In genomic region chr11:67921827-67922754, GRCm38 (mm10) we compare ENCODE assay signal across 8 mouse cellular contexts. TPM values are rescaled to one million over a fixed set of nuclear protein-coding genes. Genes with fewer than 3 reads are reported as not detected.
A peak's percentile ranks its signal among the peaks of the same experiment; 100 is the strongest.
DNase-seq lines count a peak whose midpoint lies in the region; ATAC-seq lines count a peak whose summit lies in the region.

Gene Usp43, minus strand, starts transcription at chr11:67922153.

- no peaks in the 10 kb centered on the region for H3K9me3 ChIP-seq in forebrain, embryonic 13.5 days (replicated peaks)
- H3K9me3 ChIP-seq in stomach, embryonic 14.5 days (ENCODE audit: control insufficient read depth, low read depth, low read length): no peaks in the 10 kb centered on the region

- peak within 1 kb of the TSS; percentile 100 for H3K4me2 ChIP-seq in forebrain, embryonic 13.5 days
- H3K4me2 ChIP-seq in stomach, embryonic 14.5 days (replicated peaks; ENCODE audit: low read depth, low read length): peak within 1 kb of the TSS; percentile 100

- intact Hi-C loops in heart, postnatal 25 days (cut with DNase I): no loop called here
- intact Hi-C loops in left cerebral cortex, postnatal 14 days (cut with DNase I): loop anchor here (5.0 kb wide), 1 partner anchor 35 kb away; no protein-coding TSS in a partner anchor

- under 1% methylated on average over 55 of the region's 80 CpGs for WGBS in forebrain, embryonic 13.5 days
- WGBS in stomach, embryonic 14.5 days: under 1% methylated on average over 71 of the region's 80 CpGs

- peak; percentile 71 for ATAC-seq in forebrain, embryonic 13.5 days
- peak; percentile 87 for ATAC-seq in stomach, embryonic 14.5 days (ENCODE audit: insufficient number of reproducible peaks, insufficient read depth, low FRiP score, low read depth)
- ATAC-seq in activated CD4-positive, CD25-positive, alpha-beta regulatory T cell, adult 4 months: no peak

- peak within 1 kb of the TSS; percentile 63 for H3K4me3 ChIP-seq in forebrain, embryonic 13.5 days
- peak within 1 kb of the TSS; percentile 71 for H3K4me3 ChIP-seq in stomach, embryonic 14.5 days (ENCODE audit: low read depth, low read length)

- peak; percentile 3 to 5 for DNase-seq in spleen, postnatal 36 days (ENCODE audit: low spot score in 2 of 2)
- DNase-seq in spleen, adult 12 weeks (ENCODE audit: low spot score): no peak
- peak; percentile 63 for DNase-seq in heart, postnatal 25 days (ENCODE audit: low spot score)
- peak in 1 of 2 experiments; percentile 15 for DNase-seq in left cerebral cortex, postnatal 14 days (ENCODE audit: low spot score in 2 of 2)
- peak; percentile 69 for DNase-seq in mesoderm, embryonic 11.5 days (ENCODE audit: low read depth, low spot score)

- no peaks in the 10 kb centered on the region for H3K36me3 ChIP-seq in forebrain, embryonic 13.5 days (ENCODE audit: poor library complexity, severe bottlenecking)
- no peaks in the 10 kb centered on the region for H3K36me3 ChIP-seq in stomach, embryonic 14.5 days (ENCODE audit: control insufficient read depth, insufficient read depth, low read length)

- H3K27ac ChIP-seq in forebrain, embryonic 13.5 days: no peak within 1 kb of the TSS
- H3K27ac ChIP-seq in stomach, embryonic 14.5 days (ENCODE audit: low read length): peak within 1 kb of the TSS; percentile 86

- peak within 1 kb of the TSS; percentile 66 for H3K9ac ChIP-seq in forebrain, embryonic 13.5 days
- peak within 1 kb of the TSS; percentile 39 for H3K9ac ChIP-seq in stomach, embryonic 14.5 days (replicated peaks; ENCODE audit: low read depth, low read length)

- peaks cover 29% of the 10 kb centered on the region for H3K27me3 ChIP-seq in forebrain, embryonic 13.5 days
- no peaks in the 10 kb centered on the region for H3K27me3 ChIP-seq in stomach, embryonic 14.5 days (ENCODE audit: control insufficient read depth, insufficient read depth, low read length)

- peaks cover 12% of the 10 kb centered on the region for H3K4me1 ChIP-seq in forebrain, embryonic 13.5 days
- no peaks in the 10 kb centered on the region for H3K4me1 ChIP-seq in stomach, embryonic 14.5 days (ENCODE audit: control insufficient read depth, insufficient read depth, low read length)

RNA-seq across cellular contexts. Expression of gene Usp43, which starts in this region (rescaled TPM):
- polyA plus RNA-seq in forebrain, embryonic 13.5 days (2015; fragmentation: Nextera tagmentation; extraction: Ambion mirVana): 0.37 and 0.39 TPM in 2 replicates
- total RNA-seq in heart, postnatal 25 days (2021): 1 to 10 TPM; 2.0 to 2.8 TPM
- total RNA-seq in left cerebral cortex, postnatal 14 days (2021): 10 to 100 TPM; 11.1 to 12.2 TPM
- 3.5 and 3.9 TPM in 2 replicates for polyA plus RNA-seq in stomach, embryonic 14.5 days (2014; fragmentation: Nextera tagmentation; extraction: Ambion mirVana)
- polyA plus RNA-seq in activated CD4-positive, CD25-positive, alpha-beta regulatory T cell, adult 4 months (2017; shearing (Covaris generic)): not detected

Comparison
In these comparisons a context has a peak if more than half of its experiments do, and no peak if none do; other contexts are left out.
1. Peak in ATAC-seq, H3K4me3 ChIP-seq, H3K9ac ChIP-seq and H3K4me2 ChIP-seq in forebrain, embryonic 13.5 days; RNA of the gene not detected or under 1 TPM.